Mouse (Mus musculus) erythroblast, adult 5-6 weeks (primary cell): Measurements from ENCODE around the gene Slc2a13. TPM values are rescaled to one million over a fixed set of nuclear protein-coding genes. Genes with fewer than 3 reads are reported as not detected.

Experiments
- total RNA-seq, 2 experiments: library from RNA; stranded (forward) in 1 of 2; stranded (reverse) in 1 of 2; fragments of 150-400 nt in 1 of 2; fragments of 200-764, 138-1000 nt in 1 of 2; gene quantifications; 2 replicates each; pipeline versions ENCODE4 v1.2.3 to v1.2.4; 2015 to 2017; ENCODE audit warnings: low replicate concordance in 2 of 2

Slc2a13 gene
- total RNA-seq, 2 experiments from 2014 or later = 0.17 TPM; not detected in 1

Other genes with a start within 250 kb of the Slc2a13 start
- gene Lrrk2, start 99.9 kb upstream of the Slc2a13 start, total RNA-seq (2015; ENCODE audit: low replicate concordance) = 34.7 and 43.4 TPM in 2 replicates
- gene Lrrk2, start 99.9 kb upstream of the Slc2a13 start, total RNA-seq (2017; ENCODE audit: low replicate concordance) = 15.5 and 20.1 TPM in 2 replicates